Mouse (Mus musculus) forebrain, embryonic 10.5 days (tissue): ENCODE results near the gene Gas1. TPM values are rescaled to one million over a fixed set of nuclear protein-coding genes. Genes with fewer than 3 reads are reported as not detected.

ENCODE experiments used
- DNase-seq: peaks from one replicate; pipeline ENCODE4 v3.0.0-alpha.2; 2017; ENCODE audit warnings: low spot score; ENCODE audit errors: extremely low spot score
- H3K27ac ChIP-seq: fragments of 300-500 bp; sonication (generic); 2 replicates; pipeline ENCODE4 v1.5.1; 2016; ENCODE audit warnings: mild to moderate bottlenecking
- H3K27me3 ChIP-seq: fragments of 300-500 bp; sonication (generic); 2 replicates; pipeline ENCODE4 v1.6.1; 2016; ENCODE audit warnings: mild to moderate bottlenecking; ENCODE audit not compliant: poor library complexity, severe bottlenecking
- H3K36me3 ChIP-seq: fragments of 300-500 bp; sonication (generic); replicated peaks from 2 replicates; pipeline ENCODE4 v1.6.1; 2016; ENCODE audit warnings: mild to moderate bottlenecking, moderate library complexity
- H3K4me1 ChIP-seq: fragments of 300-500 bp; sonication (generic); 2 replicates; pipeline ENCODE4 v1.6.1; 2016
- H3K4me3 ChIP-seq: fragments of 300-500 bp; sonication (generic); 2 replicates; pipeline ENCODE4 v1.5.1; 2016; ENCODE audit warnings: mild to moderate bottlenecking, moderate library complexity
- H3K9me3 ChIP-seq: fragments of 300-500 bp; sonication (generic); 2 replicates; pipeline ENCODE4 v1.6.1; 2016; ENCODE audit warnings: mild to moderate bottlenecking, moderate library complexity
- WGBS: fragments of 180-500 bp; shearing (Covaris S2); methylation state at CpG from one replicate; pipeline ENCODE4 v1.1.7; 2016; 5-methylcytosine and 5-hydroxymethylcytosine counted together
- polyA plus RNA-seq: library from polyadenylated mRNA; unstranded; fragments of >200 nt; fragmentation: Nextera tagmentation; extraction: Ambion mirVana; gene quantifications from 2 replicates; pipeline ENCODE4 v1.2.1, GENCODE M21; 2016

Gene Gas1
- polyA plus RNA-seq, 1 experiment from 2014 or later, result 72.7 TPM

- 57% methylated on average over 13 of the region's 13 CpGs for WGBS
- Histone ChIP-seq H3K27me3 (peaks cover 31% of the 10 kb centered on the region), H3K4me1 (peaks cover 55% of the 10 kb centered on the region), H3K9me3 (0 out of 2 replicates have a peak, but pooled peaks cover 5% of the 10 kb centered on the region), H3K27ac (peak overlapping the region; percentile 73), H3K4me3 (no peak overlapping the region), H3K36me3 (no peaks in the 10 kb centered on the region)
- no peak for DNase-seq
These were observed 45.4 kb downstream of the Gas1 start for GRCm38 (mm10) chr13:60131771-60132170.

GRCm38 (mm10) chr13:60129541-60129940, 47.6 kb downstream of the Gas1 start:
- Histone ChIP-seq H3K9me3 (0 out of 2 replicates have a peak, but pooled peaks cover 5% of the 10 kb centered on the region), H3K36me3 (no peaks in the 10 kb centered on the region), H3K27ac (peak overlapping the region; percentile 11; the same call in 1 of the 2 replicates), H3K4me3 (no peak overlapping the region), H3K27me3 (peaks cover 28% of the 10 kb centered on the region), H3K4me1 (peaks cover 74% of the 10 kb centered on the region)
- 85% methylated on average over 9 of the region's 9 CpGs for WGBS
- DNase-seq, result no peak

GRCm38 (mm10) chr13:60126338-60126737, 50.8 kb downstream of the Gas1 start:
- Histone ChIP-seq H3K4me1 (peaks cover 73% of the 10 kb centered on the region), H3K9me3 (0 out of 2 replicates have a peak, but pooled peaks cover 5% of the 10 kb centered on the region), H3K27ac (peak overlapping the region; percentile 83), H3K36me3 (no peaks in the 10 kb centered on the region), H3K27me3 (peaks cover 29% of the 10 kb centered on the region), H3K4me3 (no peak overlapping the region)
- no peak for DNase-seq
- 66% methylated on average over 19 of the region's 19 CpGs for WGBS

- Histone ChIP-seq H3K4me3 (peak overlapping the region; percentile 24; the same call in 1 of the 2 replicates), H3K36me3 (no peaks in the 10 kb centered on the region), H3K27me3 (peaks cover 33% of the 10 kb centered on the region), H3K9me3 (0 out of 2 replicates have a peak, but pooled peaks cover 5% of the 10 kb centered on the region), H3K4me1 (peaks cover 73% of the 10 kb centered on the region), H3K27ac (peak overlapping the region; percentile 83)
- 31% methylated on average over 13 of the region's 13 CpGs for WGBS
- peak; percentile 43 for DNase-seq
These were observed 51.5 kb downstream of the Gas1 start for GRCm38 (mm10) chr13:60125501-60126305.

GRCm38 (mm10) chr13:60125020-60125419, 52.1 kb downstream of the Gas1 start:
- Histone ChIP-seq H3K27ac (peak overlapping the region; percentile 83; the same call in 1 of the 2 replicates), H3K4me3 (no peak overlapping the region), H3K27me3 (peaks cover 34% of the 10 kb centered on the region), H3K4me1 (peaks cover 73% of the 10 kb centered on the region), H3K9me3 (0 out of 2 replicates have a peak, but pooled peaks cover under 1% of the 10 kb centered on the region), H3K36me3 (no peaks in the 10 kb centered on the region)
- WGBS, result 52% methylated on average over 3 of the region's 3 CpGs
- DNase-seq, result no peak

GRCm38 (mm10) chr13:60124456-60124855, 52.7 kb downstream of the Gas1 start:
- Histone ChIP-seq H3K36me3 (no peaks in the 10 kb centered on the region), H3K4me1 (peaks cover 69% of the 10 kb centered on the region), H3K4me3 (no peak overlapping the region), H3K9me3 (no peaks in the 10 kb centered on the region), H3K27ac (no peak overlapping the region; the same call in 1 of the 2 replicates), H3K27me3 (peaks cover 28% of the 10 kb centered on the region)
- DNase-seq, result no peak
- 76% methylated on average over 7 of the region's 7 CpGs for WGBS
